Mouse (Mus musculus): ENCODE results near the gene Grin1. TPM values are rescaled to one million over a fixed set of nuclear protein-coding genes. Genes with fewer than 3 reads are reported as not detected.
A peak's percentile ranks its signal among the peaks of the same experiment; 100 is the strongest.

The Grin1 gene
- polyA plus RNA-seq, 1 experiment = 282 TPM

DNA sequence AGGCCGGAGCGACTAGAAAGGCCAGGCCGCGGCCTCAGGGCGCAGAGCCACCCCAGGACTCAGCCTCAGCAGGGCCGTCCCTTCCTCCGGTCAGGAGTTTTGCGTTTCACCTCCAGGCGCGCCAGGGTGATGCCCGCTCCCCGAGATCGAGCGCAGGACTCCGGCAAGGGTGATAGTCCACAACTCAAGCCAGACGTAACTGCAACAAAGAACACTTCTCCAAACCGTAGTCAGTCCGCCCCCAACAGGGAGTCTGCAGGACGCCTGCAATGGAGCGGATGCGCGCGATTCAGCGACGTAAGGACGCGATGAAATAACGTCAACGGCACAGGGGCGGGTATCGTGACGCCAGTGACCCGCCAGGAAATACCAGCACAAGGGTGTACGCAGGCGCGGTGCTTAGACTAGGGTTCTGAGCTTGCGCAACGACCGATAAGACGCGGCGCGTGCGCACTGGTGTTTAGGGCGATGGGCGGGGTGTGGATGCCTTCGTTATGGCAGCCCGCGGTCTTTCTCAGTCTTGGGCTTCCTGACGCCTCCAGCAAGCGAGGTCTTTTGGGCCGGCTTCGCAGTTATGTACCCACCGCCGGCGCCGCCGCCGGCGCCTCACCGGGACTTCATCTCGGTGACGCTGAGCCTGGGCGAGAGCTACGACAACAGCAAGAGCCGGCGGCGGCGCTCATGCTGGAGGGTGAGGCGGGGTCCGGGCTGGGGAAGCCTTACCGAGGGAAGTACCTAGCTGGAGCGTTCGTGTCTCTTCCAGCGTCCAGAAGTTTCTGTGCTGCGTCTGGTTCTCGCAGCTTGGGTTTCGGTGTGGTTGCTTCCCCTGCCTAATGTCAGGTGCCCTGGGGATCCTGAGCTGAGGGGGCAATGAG lies 13.5 kb upstream of the Grin1 start, which contains the start of gene Man1b1:
Gene Man1b1 (plus strand): TSS at position 53 of the 875 bp plus-strand sequence.
- whole genome bisulfite sequencing = under 1% methylated on average over 78 of the region's 78 CpGs
- Histone ChIP-seq H3K4me3 (replicated peaks; ENCODE audit: insufficient read depth, low read depth, low read length) (peak within 1 kb of the TSS; percentile 63), H3K27ac (ENCODE audit: insufficient read depth, low read length) (peak within 1 kb of the TSS; percentile 20), H3K4me1 (ENCODE audit: control insufficient read depth, insufficient read depth, low read length) (peaks cover 4% of the 10 kb centered on the region; the same call in 1 of the 2 replicates), H3K27me3 (ENCODE audit: control insufficient read depth, insufficient read depth, low read length) (no peaks in the 10 kb centered on the region)
- peak; percentile 95 for TF ChIP-seq POLR2A (IDR thresholded peaks at IDR 0.05; ENCODE audit: borderline replicate concordance, insufficient read depth, low read length)
- TF ChIP-seq CTCF (IDR thresholded peaks at IDR 0.05; ENCODE audit: borderline replicate concordance, insufficient read depth, low read depth, low read length) = no peak
- DNase-seq = peak; percentile 99

DNA sequence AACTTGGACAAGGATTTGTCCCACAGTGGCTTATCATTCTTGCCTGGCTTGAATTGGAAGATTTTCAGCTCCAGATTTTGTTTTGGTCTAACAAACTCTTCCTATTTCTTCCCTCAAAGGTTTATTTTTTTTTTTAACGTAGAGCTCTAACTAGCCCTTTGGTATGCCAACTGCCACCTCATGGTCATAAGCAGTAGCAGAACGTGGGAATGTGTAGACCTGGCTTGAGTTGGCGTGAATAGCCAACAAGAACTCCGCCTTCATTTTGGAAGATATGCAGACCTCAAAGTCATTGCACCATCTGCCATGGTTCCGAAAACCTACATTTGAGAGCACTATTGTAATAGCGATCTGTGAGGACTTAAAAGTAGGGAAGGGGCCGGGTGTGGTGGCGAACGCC lies 12.5 kb upstream of the Grin1 start:
- Histone ChIP-seq H3K4me1 (ENCODE audit: control insufficient read depth, insufficient read depth, low read length) (peaks cover 4% of the 10 kb centered on the region; the same call in 1 of the 2 replicates), H3K27ac (ENCODE audit: insufficient read depth, low read length) (no peak overlapping the region), H3K4me3 (replicated peaks; ENCODE audit: insufficient read depth, low read depth, low read length) (no peak overlapping the region), H3K27me3 (ENCODE audit: control insufficient read depth, insufficient read depth, low read length) (no peaks in the 10 kb centered on the region)
- WGBS = 30% methylated on average over 9 of the region's 9 CpGs
- no peak for DNase-seq
- TF ChIP-seq CTCF (IDR thresholded peaks at IDR 0.05; ENCODE audit: borderline replicate concordance, insufficient read depth, low read depth, low read length) (no peak), POLR2A (IDR thresholded peaks at IDR 0.05; ENCODE audit: borderline replicate concordance, insufficient read depth, low read length) (no peak)

DNA sequence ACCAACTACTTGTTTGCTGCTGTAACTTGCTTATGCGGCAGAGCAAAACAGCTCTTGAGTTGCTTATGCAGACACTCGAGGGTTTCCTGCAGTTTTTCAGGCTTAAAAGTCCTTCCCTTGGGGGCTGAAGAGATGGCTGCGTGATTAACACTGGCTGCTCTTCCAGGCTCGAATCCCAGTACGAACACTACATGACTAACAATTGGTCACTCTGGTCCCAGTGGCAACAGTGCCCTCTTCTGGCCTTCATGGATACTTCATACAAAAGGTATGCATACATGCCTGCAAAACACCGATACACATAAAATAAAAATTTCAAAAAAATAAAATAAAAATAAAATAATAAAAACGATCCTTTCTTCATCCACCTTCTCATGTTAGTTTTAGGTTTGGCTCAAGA lies 9.5 kb upstream of the Grin1 start:
- Histone ChIP-seq H3K27ac (ENCODE audit: insufficient read depth, low read length) (no peak overlapping the region), H3K27me3 (ENCODE audit: control insufficient read depth, insufficient read depth, low read length) (no peaks in the 10 kb centered on the region), H3K4me3 (replicated peaks; ENCODE audit: insufficient read depth, low read depth, low read length) (no peak overlapping the region), H3K4me1 (ENCODE audit: control insufficient read depth, insufficient read depth, low read length) (peaks cover 2% of the 10 kb centered on the region; the same call in 1 of the 2 replicates)
- TF ChIP-seq POLR2A (IDR thresholded peaks at IDR 0.05; ENCODE audit: borderline replicate concordance, insufficient read depth, low read length) (no peak), CTCF (IDR thresholded peaks at IDR 0.05; ENCODE audit: borderline replicate concordance, insufficient read depth, low read depth, low read length) (peak; percentile 75)
- peak; percentile 54 to 63 for DNase-seq
- WGBS = 22% methylated on average over 7 of the region's 7 CpGs

DNA sequence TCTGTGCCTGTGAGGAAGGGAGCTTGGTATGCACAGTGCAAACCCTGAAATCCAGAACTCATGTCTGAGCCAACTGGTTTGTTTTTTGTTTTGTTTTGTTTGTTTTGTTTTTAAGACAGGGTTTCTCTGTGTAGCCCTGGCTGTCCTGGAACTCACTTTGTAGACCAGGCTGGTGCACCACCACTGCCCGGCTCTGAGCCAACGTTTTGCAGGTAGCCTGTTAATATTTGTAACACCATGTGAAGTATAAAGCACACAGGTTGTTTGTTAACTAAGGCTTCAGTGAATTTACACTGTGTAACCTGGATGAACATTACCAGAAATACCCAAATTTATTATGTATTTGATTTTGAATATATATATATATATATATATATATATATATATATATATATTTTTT lies 7.0 kb upstream of the Grin1 start:
- Histone ChIP-seq H3K4me1 (ENCODE audit: control insufficient read depth, insufficient read depth, low read length) (no peaks in the 10 kb centered on the region), H3K27me3 (ENCODE audit: control insufficient read depth, insufficient read depth, low read length) (no peaks in the 10 kb centered on the region), H3K4me3 (replicated peaks; ENCODE audit: insufficient read depth, low read depth, low read length) (no peak overlapping the region), H3K27ac (ENCODE audit: insufficient read depth, low read length) (no peak overlapping the region)
- no peak for DNase-seq
- TF ChIP-seq POLR2A (IDR thresholded peaks at IDR 0.05; ENCODE audit: borderline replicate concordance, insufficient read depth, low read length) (no peak), CTCF (IDR thresholded peaks at IDR 0.05; ENCODE audit: borderline replicate concordance, insufficient read depth, low read depth, low read length) (no peak)
- WGBS = 76% methylated on average over 2 of the region's 2 CpGs

DNA sequence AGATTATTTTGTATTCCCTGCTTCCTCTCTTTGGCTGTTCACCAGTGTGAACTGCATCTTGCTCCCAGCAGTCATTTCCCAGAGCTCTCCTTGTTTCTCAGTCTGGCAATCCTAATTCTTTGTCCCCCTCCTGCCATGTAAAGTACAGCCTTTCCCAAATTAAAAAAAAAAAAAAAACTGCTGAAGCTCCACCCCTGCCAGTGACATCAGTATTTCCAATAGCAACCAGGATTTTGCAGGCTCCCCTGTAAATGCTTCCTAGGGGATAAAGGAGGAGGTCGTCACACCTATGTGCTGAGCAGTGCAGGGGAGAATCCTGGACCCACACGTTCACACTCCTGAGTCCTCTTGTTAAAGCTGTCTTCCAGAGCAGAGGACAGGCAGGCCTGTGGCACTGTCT lies 1.1 kb upstream of the Grin1 start:
- TF ChIP-seq CTCF (IDR thresholded peaks at IDR 0.05; ENCODE audit: borderline replicate concordance, insufficient read depth, low read depth, low read length) = no peak
- TF ChIP-seq POLR2A (IDR thresholded peaks at IDR 0.05; ENCODE audit: borderline replicate concordance, insufficient read depth, low read length) = no peak
- WGBS = 46% methylated on average over 2 of the region's 2 CpGs
- Histone ChIP-seq H3K4me3 (replicated peaks; ENCODE audit: insufficient read depth, low read depth, low read length) (no peak overlapping the region), H3K4me1 (ENCODE audit: control insufficient read depth, insufficient read depth, low read length) (peaks cover 10% of the 10 kb centered on the region), H3K27me3 (ENCODE audit: control insufficient read depth, insufficient read depth, low read length) (no peaks in the 10 kb centered on the region), H3K27ac (ENCODE audit: insufficient read depth, low read length) (no peak overlapping the region)
- DNase-seq = no peak

DNA sequence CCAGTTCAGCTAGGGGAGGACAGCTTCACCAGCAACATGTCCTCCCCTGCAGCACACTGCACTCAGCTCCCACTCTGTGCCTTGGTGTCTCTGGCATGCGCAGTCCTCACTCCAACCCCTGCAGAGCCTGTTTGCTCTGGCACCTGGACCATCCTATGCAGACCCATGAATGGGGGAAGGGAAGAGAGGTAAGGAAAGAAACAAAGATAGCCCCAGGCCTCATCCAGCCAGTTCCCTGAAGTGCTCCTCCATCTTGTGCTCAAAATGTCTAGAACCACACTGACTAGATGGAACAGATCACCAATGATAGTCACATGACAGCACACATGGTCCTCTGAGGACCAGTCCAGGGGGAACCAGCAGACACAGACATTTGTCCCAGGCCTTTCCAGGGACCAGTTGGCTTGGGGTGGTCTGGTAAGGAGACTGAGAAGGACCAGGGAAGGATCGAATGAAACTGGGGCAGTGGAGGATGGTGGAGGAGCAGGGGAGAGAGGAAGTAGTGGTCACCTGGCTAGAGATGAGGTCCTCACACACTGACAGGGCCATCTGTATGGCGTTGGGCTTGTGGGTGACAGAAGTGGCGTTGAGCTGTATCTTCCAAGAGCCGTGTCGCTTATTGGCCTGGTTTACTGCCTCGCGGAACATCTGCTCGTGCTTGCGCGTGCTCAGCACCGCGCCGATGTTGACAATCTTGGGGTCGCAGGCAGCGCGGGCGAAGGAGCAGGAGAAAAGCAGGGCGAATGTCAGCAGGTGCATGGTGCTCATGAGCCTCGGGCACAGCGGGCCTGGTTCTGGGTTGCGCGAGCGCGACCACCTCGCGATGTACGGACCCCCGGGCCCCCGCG lies 644 bp downstream of the Grin1 start:
- H3K4me1 ChIP-seq (ENCODE audit: control insufficient read depth, insufficient read depth, low read length) = peaks cover 17% of the 10 kb centered on the region
- WGBS = under 1% methylated on average over 31 of the region's 31 CpGs
- no peaks in the 10 kb centered on the region for H3K27me3 ChIP-seq (ENCODE audit: control insufficient read depth, insufficient read depth, low read length)
- no peak for TF ChIP-seq CTCF (IDR thresholded peaks at IDR 0.05; ENCODE audit: borderline replicate concordance, insufficient read depth, low read depth, low read length)
- peak; percentile 50; the same call in 1 of the 2 replicates for TF ChIP-seq POLR2A (IDR thresholded peaks at IDR 0.05; ENCODE audit: borderline replicate concordance, insufficient read depth, low read length)
- peak overlapping the region; percentile 68 for H3K4me3 ChIP-seq (replicated peaks; ENCODE audit: insufficient read depth, low read depth, low read length)
- DNase-seq = peak; percentile 79 to 81
- peak overlapping the region; percentile 87 for H3K27ac ChIP-seq (ENCODE audit: insufficient read depth, low read length)

DNA sequence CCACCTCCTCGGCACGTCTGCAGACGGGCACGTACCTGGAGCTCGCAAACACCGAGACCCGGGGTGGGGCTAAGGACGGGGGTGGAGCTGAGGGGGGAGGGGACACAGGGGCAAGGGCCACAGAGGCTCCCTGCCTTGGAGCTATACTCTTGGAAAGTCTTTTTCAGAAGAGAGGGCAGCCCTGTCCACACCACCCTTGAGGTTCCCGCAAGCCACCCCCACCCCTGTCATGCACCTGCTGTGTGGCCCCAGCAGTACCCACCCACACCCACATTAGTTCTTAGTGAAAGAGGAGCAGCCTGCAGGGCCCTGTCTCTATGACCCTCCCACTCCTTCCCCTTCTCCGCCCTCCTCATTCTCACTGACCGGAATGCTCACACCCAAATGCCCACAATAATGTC lies 7.5 kb downstream of the Grin1 start:
- WGBS = 15% methylated on average over 11 of the region's 11 CpGs
- H3K27ac ChIP-seq (ENCODE audit: insufficient read depth, low read length) = no peak overlapping the region
- H3K27me3 ChIP-seq (ENCODE audit: control insufficient read depth, insufficient read depth, low read length) = no peaks in the 10 kb centered on the region
- H3K4me3 ChIP-seq (replicated peaks; ENCODE audit: insufficient read depth, low read depth, low read length) = no peak overlapping the region
- H3K4me1 ChIP-seq (ENCODE audit: control insufficient read depth, insufficient read depth, low read length) = peaks cover 43% of the 10 kb centered on the region
- no peak for DNase-seq
- TF ChIP-seq CTCF (IDR thresholded peaks at IDR 0.05; ENCODE audit: borderline replicate concordance, insufficient read depth, low read depth, low read length) = no peak
- TF ChIP-seq POLR2A (IDR thresholded peaks at IDR 0.05; ENCODE audit: borderline replicate concordance, insufficient read depth, low read length) = no peak
